Mouse (Mus musculus) brown adipose tissue, adult 24 weeks (tissue): ENCODE measurements around the gene Ano3. TPM values are rescaled to one million over a fixed set of nuclear protein-coding genes. Genes with fewer than 3 reads are reported as not detected.
"Not testable (repeated sequence)": the region's sequence is repeated elsewhere in the genome, so short reads cannot be mapped to it uniquely, and the experiment has no call there.

Experiments
- H3K27ac ChIP-seq: fragments of 200-500 bp; replicated peaks from 2 replicates; pipeline ENCODE4 v1.5.1; 2012; ENCODE audit warnings: low read depth, mild to moderate bottlenecking, low read length
- H3K4me1 ChIP-seq: fragments of 200-500 bp; 2 replicates; pipeline ENCODE4 v1.6.1; 2012; ENCODE audit warnings: low read length, mixed read lengths; ENCODE audit not compliant: control insufficient read depth, insufficient read depth, insufficient read length
- H3K4me3 ChIP-seq: fragments of 200-500 bp; 2 replicates; pipeline ENCODE4 v1.5.1; 2012; ENCODE audit warnings: low read depth, mild to moderate bottlenecking, low read length, moderate library complexity; ENCODE audit not compliant: insufficient read depth
- polyA plus RNA-seq: library from polyadenylated mRNA; stranded (reverse); fragments of >200 nt; gene quantifications from 2 replicates; pipeline ENCODE4 v1.2.4, GENCODE M21; 2012; ENCODE audit not compliant: missing spikeins, insufficient read depth, insufficient read length

The Ano3 gene
- polyA plus RNA-seq: not detected in 2 replicates

GRCm38 (mm10) chr2:110950823-110951222 lies at the start of gene Ano3:
TSS of gene Ano3 (minus strand) at chr2:110950923.
- not testable (repeated sequence) for H3K4me1 ChIP-seq, H3K27ac ChIP-seq, H3K4me3 ChIP-seq

GRCm38 (mm10) chr2:110990071-110990470 lies 39.3 kb upstream of the Ano3 start:
- no peak overlapping the region for H3K4me3 ChIP-seq
- H3K27ac ChIP-seq: no peak overlapping the region
- H3K4me1 ChIP-seq: no peaks in the 10 kb centered on the region

- no peak overlapping the region for H3K4me3 ChIP-seq
- no peak overlapping the region for H3K27ac ChIP-seq
- no peaks in the 10 kb centered on the region for H3K4me1 ChIP-seq
Measured at GRCm38 (mm10) chr2:110989539-110989938, 38.8 kb upstream of the Ano3 start.

GRCm38 (mm10) chr2:110985853-110986271 lies 35.1 kb upstream of the Ano3 start:
- Histone ChIP-seq H3K4me3 (no peak overlapping the region), H3K4me1 (no peaks in the 10 kb centered on the region), H3K27ac (no peak overlapping the region)

GRCm38 (mm10) chr2:110981733-110982132 lies 31.0 kb upstream of the Ano3 start:
- Histone ChIP-seq H3K27ac (no peak overlapping the region), H3K4me3 (no peak overlapping the region), H3K4me1 (no peaks in the 10 kb centered on the region)

- Histone ChIP-seq H3K4me3 (no peak overlapping the region), H3K27ac (no peak overlapping the region), H3K4me1 (no peaks in the 10 kb centered on the region)
Measured at GRCm38 (mm10) chr2:110979610-110980009, 28.9 kb upstream of the Ano3 start.

GRCm38 (mm10) chr2:110976871-110977270 lies 26.1 kb upstream of the Ano3 start:
- Histone ChIP-seq H3K4me1 (no peaks in the 10 kb centered on the region), H3K4me3 (no peak overlapping the region), H3K27ac (no peak overlapping the region)

GRCm38 (mm10) chr2:110970158-110970557 lies 19.4 kb upstream of the Ano3 start:
- H3K4me3 ChIP-seq: no peak overlapping the region
- H3K27ac ChIP-seq: no peak overlapping the region
- no peaks in the 10 kb centered on the region for H3K4me1 ChIP-seq

GRCm38 (mm10) chr2:110965398-110965797 lies 14.7 kb upstream of the Ano3 start:
- Histone ChIP-seq H3K4me1 (no peaks in the 10 kb centered on the region), H3K4me3 (no peak overlapping the region), H3K27ac (no peak overlapping the region)

GRCm38 (mm10) chr2:110950432-110950803 lies 305 bp downstream of the Ano3 start:
- H3K4me1 ChIP-seq: no peaks in the 10 kb centered on the region
- H3K4me3 ChIP-seq: no peak overlapping the region
- H3K27ac ChIP-seq: no peak overlapping the region

- Histone ChIP-seq H3K4me1 (no peaks in the 10 kb centered on the region), H3K4me3 (no peak overlapping the region)
Measured at GRCm38 (mm10) chr2:110949679-110950431, 868 bp downstream of the Ano3 start.

GRCm38 (mm10) chr2:110945171-110945570 lies 5.6 kb downstream of the Ano3 start:
- Histone ChIP-seq H3K4me3 (no peak overlapping the region), H3K4me1 (no peaks in the 10 kb centered on the region), H3K27ac (no peak overlapping the region)

More at GRCm38 (mm10) chr2:110949679-110950431, 868 bp downstream of the Ano3 start:
- H3K27ac ChIP-seq: no peak overlapping the region

GRCm38 (mm10) chr2:110935691-110936090 lies 15.0 kb downstream of the Ano3 start:
- Histone ChIP-seq H3K27ac (no peak overlapping the region), H3K4me3 (no peak overlapping the region), H3K4me1 (no peaks in the 10 kb centered on the region)

- Histone ChIP-seq H3K4me1 (no peaks in the 10 kb centered on the region), H3K27ac (no peak overlapping the region), H3K4me3 (no peak overlapping the region)
Measured at GRCm38 (mm10) chr2:110929126-110929525, 21.6 kb downstream of the Ano3 start.

- Histone ChIP-seq H3K27ac (no peak overlapping the region), H3K4me3 (no peak overlapping the region), H3K4me1 (no peaks in the 10 kb centered on the region)
Measured at GRCm38 (mm10) chr2:110909506-110909905, 41.2 kb downstream of the Ano3 start.

GRCm38 (mm10) chr2:110906473-110906872 lies 44.2 kb downstream of the Ano3 start:
- Histone ChIP-seq H3K4me3 (no peak overlapping the region), H3K27ac (no peak overlapping the region), H3K4me1 (no peaks in the 10 kb centered on the region)
